Mouse (Mus musculus) forebrain, embryonic 14.5 days (tissue): ENCODE results near the gene Far1. TPM values are rescaled to one million over a fixed set of nuclear protein-coding genes. Genes with fewer than 3 reads are reported as not detected.
A peak's percentile ranks its signal among the peaks of the same experiment; 100 is the strongest.

Experiments used
- ATAC-seq: fragments of 200-750 bp; cut with Nextera tagmentation; 2 replicates; pipeline ENCODE4 v1.8.0; 2017; ENCODE audit warnings: mild to moderate bottlenecking, moderate library complexity
- DNase-seq: peaks from one replicate; pipeline ENCODE4 v3.0.0-alpha.2; 2015; ENCODE audit warnings: low spot score
- H3K27ac ChIP-seq: fragments of 300-500 bp; sonication (generic); 2 replicates; pipeline ENCODE4 v1.5.1; 2014; ENCODE audit warnings: low read depth, mild to moderate bottlenecking, control low read depth, low read length, moderate library complexity
- H3K27me3 ChIP-seq: fragments of 300-500 bp; sonication (generic); replicated peaks from 2 replicates; pipeline ENCODE4 v1.6.1; 2014; ENCODE audit warnings: low read length, control low read depth, mixed read lengths; ENCODE audit not compliant: control insufficient read depth, insufficient read depth
- H3K36me3 ChIP-seq: fragments of 300-500 bp; sonication (generic); 2 replicates; pipeline ENCODE4 v1.6.1; 2014; ENCODE audit warnings: low read length, control low read depth; ENCODE audit not compliant: control insufficient read depth, insufficient read depth
- H3K4me1 ChIP-seq: fragments of 300-500 bp; sonication (generic); 2 replicates; pipeline ENCODE4 v1.6.1; 2014; ENCODE audit warnings: antibody characterized with exemption, low read length, control low read depth; ENCODE audit not compliant: control insufficient read depth, insufficient read depth
- H3K4me2 ChIP-seq: fragments of 300-500 bp; sonication (generic); 2 replicates; pipeline ENCODE4 v1.6.1; 2014; ENCODE audit warnings: mild to moderate bottlenecking, control low read depth, low read length
- H3K4me3 ChIP-seq: fragments of 300-500 bp; sonication (generic); 2 replicates; pipeline ENCODE4 v1.5.1; 2014; ENCODE audit warnings: low read depth, low read length, control low read depth
- H3K9ac ChIP-seq: fragments of 300-500 bp; sonication (generic); 2 replicates; pipeline ENCODE4 v1.6.1; 2014; ENCODE audit warnings: mild to moderate bottlenecking, low read length, control low read depth, moderate library complexity
- H3K9me3 ChIP-seq: fragments of 300-500 bp; sonication (generic); replicated peaks from 2 replicates; pipeline ENCODE4 v1.6.1; 2016; ENCODE audit warnings: low read length, control low read depth, mixed read lengths; ENCODE audit not compliant: control insufficient read depth
- WGBS: fragments of 180-500 bp; shearing (Covaris S2); extraction: QIAGEN DNeasy Blood & Tissue Kit; methylation state at CpG from one replicate; pipeline ENCODE4 v1.1.7; 2014; 5-methylcytosine and 5-hydroxymethylcytosine counted together
- polyA plus RNA-seq: library from polyadenylated mRNA; unstranded; fragments of >200 nt; fragmentation: Nextera tagmentation; extraction: Ambion mirVana; gene quantifications from 2 replicates; pipeline ENCODE4 v1.2.1, GENCODE M21; 2014

Gene Far1
- polyA plus RNA-seq, 1 experiment from 2014 or later = 62.1 TPM

GRCm38 (mm10) chr7:113505516-113506045, 8.1 kb upstream of the Far1 start:
- no peak for ATAC-seq

DNA sequence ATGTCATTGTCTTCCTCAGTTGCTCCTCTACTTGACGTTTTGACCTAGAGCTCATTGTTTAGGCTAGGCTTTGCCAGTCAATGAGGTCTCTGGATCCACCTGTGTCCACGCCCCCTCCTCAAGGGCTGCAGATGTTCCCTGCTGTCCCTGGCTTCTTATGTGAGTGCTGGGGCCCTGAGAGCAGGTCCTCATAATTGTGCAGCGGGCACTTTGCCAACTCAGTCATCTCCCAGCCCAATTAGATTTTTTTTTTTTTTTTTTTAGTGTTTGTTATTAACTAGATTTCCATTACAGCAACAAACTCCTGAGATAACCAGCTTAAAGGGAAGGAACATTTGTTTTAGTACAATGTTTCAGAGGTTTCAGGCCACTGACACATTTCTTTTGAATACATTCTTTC, 5.8 kb upstream of the Far1 start:
- Histone ChIP-seq H3K4me2 (no peak overlapping the region), H3K36me3 (no peaks in the 10 kb centered on the region), H3K9ac (no peak overlapping the region), H3K4me3 (no peak overlapping the region), H3K27me3 (no peaks in the 10 kb centered on the region), H3K27ac (no peak overlapping the region), H3K4me1 (no peaks in the 10 kb centered on the region), H3K9me3 (no peaks in the 10 kb centered on the region)
- ATAC-seq (no peak), DNase-seq (no peak)
- 44% methylated on average over 3 of the region's 3 CpGs for WGBS

More at GRCm38 (mm10) chr7:113505516-113506045, 8.1 kb upstream of the Far1 start:
- no peak overlapping the region for H3K9ac ChIP-seq
- H3K36me3 ChIP-seq = no peaks in the 10 kb centered on the region
- 83% methylated on average over 4 of the region's 4 CpGs for WGBS
- no peak overlapping the region for H3K4me3 ChIP-seq
- no peak overlapping the region for H3K4me2 ChIP-seq
- no peaks in the 10 kb centered on the region for H3K9me3 ChIP-seq
- H3K4me1 ChIP-seq = no peaks in the 10 kb centered on the region
- no peaks in the 10 kb centered on the region for H3K27me3 ChIP-seq
- no peak for DNase-seq
- H3K27ac ChIP-seq = no peak overlapping the region

DNA sequence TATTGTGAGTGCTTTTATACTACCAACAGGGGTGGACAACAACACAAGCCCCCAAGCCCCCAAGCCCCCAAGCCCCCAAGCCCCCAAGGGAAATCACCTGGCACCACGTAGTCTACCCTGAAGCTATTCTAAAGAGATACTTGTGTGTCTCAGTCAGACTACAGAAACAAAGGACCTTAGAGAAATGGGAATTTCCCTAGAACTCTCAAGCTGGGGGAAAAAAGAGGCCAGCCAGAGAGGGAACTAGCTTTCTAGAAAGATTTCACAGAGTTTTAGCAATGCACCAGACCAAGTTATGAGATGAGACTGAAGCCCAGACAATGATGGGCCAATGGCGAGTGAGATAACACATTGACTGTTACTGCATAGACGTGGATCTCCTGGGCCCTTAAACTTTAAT, 2.2 kb upstream of the Far1 start:
- no peak overlapping the region for H3K27ac ChIP-seq
- ATAC-seq = no peak

DNA sequence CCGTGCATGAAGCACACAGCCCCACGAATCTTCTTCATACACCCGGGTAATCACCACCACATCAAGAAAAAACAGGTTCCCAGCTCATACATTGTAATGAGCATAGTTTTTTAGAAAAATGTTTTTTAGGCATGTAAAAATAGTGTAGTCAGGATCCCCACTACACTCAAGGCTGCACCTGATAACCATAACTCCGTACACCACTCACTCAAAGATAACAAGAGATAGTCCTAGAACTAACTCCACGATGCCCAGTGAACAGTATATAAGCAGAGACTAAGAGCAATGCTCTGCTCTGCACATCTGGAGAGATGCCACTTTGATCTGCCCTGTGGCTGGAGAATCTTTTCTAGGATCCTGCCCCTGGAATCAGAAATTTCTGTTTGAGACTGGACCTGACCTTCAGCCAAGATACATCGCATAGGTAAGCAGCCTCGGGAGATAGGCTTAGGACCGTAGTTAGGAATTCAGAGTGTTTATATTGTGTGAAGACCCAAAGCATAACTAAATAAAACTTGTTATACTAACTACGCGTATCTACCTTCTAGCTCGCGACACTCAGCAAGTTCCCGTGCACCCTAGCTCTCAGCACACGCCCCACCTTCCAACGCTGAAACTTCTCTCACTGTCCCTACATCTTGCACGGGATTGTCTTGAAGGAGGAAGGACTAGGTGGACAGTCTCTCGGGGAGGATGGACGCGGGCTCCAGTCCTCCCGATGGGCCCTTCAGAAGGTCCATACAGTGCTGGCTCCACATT, 928 bp upstream of the Far1 start:
- Histone ChIP-seq H3K36me3 (no peaks in the 10 kb centered on the region), H3K27ac (peak overlapping the region; percentile 48; the same call in 1 of the 2 replicates), H3K4me2 (peak overlapping the region; percentile 91), H3K4me3 (peak overlapping the region; percentile 97), H3K9me3 (no peaks in the 10 kb centered on the region), H3K27me3 (no peaks in the 10 kb centered on the region), H3K4me1 (no peaks in the 10 kb centered on the region), H3K9ac (peak overlapping the region; percentile 73)
- ATAC-seq (no peak), DNase-seq (no peak)
- WGBS = 19% methylated on average over 20 of the region's 20 CpGs

More for the DNA sequence above, 2.2 kb upstream of the Far1 start:
- Histone ChIP-seq H3K4me2 (no peak overlapping the region), H3K4me1 (no peaks in the 10 kb centered on the region), H3K27me3 (no peaks in the 10 kb centered on the region), H3K9ac (no peak overlapping the region), H3K36me3 (no peaks in the 10 kb centered on the region), H3K9me3 (no peaks in the 10 kb centered on the region), H3K4me3 (no peak overlapping the region)
- 76% methylated on average over 3 of the region's 3 CpGs for WGBS
- no peak for DNase-seq

- ATAC-seq (peak; percentile 73), DNase-seq (peak; percentile 35)
- Histone ChIP-seq H3K27me3 (no peaks in the 10 kb centered on the region), H3K27ac (peak overlapping the region; percentile 88), H3K4me3 (peak overlapping the region; percentile 97), H3K9ac (peak overlapping the region; percentile 93), H3K4me2 (peak overlapping the region; percentile 71), H3K36me3 (no peaks in the 10 kb centered on the region), H3K4me1 (no peaks in the 10 kb centered on the region), H3K9me3 (no peaks in the 10 kb centered on the region)
- WGBS = under 1% methylated on average over 44 of the region's 45 CpGs
These were observed 472 bp downstream of the Far1 start for GRCm38 (mm10) chr7:113513963-113514649.

DNA sequence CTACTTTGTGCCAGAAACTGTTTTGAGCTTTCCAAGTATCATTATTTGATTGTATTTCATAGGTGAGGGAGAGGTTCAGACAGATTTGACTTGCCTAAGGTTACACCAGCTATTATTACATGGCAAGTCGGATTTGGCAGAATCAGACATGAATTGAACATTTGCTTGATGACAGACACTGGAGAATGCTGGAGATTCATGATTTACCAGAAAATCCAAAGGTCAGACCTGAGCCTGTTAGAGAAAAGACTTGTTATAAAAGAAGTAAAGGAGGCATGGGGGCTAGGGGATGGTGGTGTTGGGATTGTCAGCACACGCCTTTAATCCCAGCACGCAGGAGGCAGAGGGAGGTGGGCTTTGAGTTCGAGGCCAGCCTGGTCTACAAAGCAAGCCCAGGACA, 2.2 kb downstream of the Far1 start:
- no peak overlapping the region for H3K4me2 ChIP-seq
- H3K9me3 ChIP-seq = no peaks in the 10 kb centered on the region
- ATAC-seq (no peak), DNase-seq (no peak)
- no peaks in the 10 kb centered on the region for H3K36me3 ChIP-seq
- H3K4me1 ChIP-seq = no peaks in the 10 kb centered on the region
- no peak overlapping the region for H3K4me3 ChIP-seq
- WGBS = 88% methylated on average over 4 of the region's 4 CpGs
- H3K9ac ChIP-seq = no peak overlapping the region
- no peaks in the 10 kb centered on the region for H3K27me3 ChIP-seq
- H3K27ac ChIP-seq = no peak overlapping the region

DNA sequence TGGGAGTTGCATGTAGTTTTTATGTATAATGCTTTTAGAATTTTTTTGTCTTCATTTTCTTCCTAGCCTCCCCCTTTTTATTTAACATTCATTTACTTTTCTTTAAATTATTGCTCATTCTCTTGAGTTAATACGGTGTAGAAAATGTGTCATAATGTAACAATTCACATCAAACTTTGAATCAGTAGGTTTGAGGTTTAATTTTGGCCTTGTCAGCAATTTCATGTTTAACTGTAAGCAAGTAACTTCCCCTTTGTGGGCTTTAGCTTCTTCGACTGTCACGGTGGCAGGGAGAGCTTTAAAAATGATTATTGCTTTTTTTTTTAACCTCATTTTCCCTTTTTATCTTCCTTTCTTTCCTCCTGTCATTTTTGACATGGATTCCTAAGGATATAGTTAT, 4.8 kb downstream of the Far1 start:
- Histone ChIP-seq H3K27ac (no peak overlapping the region), H3K9ac (no peak overlapping the region), H3K4me1 (no peaks in the 10 kb centered on the region), H3K4me3 (no peak overlapping the region), H3K36me3 (no peaks in the 10 kb centered on the region), H3K9me3 (no peaks in the 10 kb centered on the region), H3K27me3 (no peaks in the 10 kb centered on the region), H3K4me2 (no peak overlapping the region)
- 83% methylated on average over 3 of the region's 3 CpGs for WGBS
- ATAC-seq = no peak
- DNase-seq = no peak

DNA sequence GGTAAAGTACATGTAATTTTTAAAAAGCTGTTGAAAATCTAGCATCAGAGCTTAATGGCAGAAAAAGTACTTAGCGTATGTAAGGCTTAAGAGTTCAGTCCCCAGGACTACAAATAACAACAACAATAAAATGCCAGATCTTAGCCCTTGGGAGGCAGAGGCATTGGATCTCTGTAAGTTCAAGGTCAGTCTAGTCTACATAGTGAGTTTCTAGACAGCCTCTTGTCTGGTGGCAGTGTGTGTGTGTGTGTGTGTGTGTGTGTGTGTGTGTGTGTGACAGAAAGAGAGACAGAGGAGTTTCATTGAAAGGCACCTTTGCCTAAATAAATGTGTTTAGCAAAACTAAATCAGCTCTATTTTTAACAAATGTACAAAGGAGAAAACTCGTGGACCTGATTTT, 5.3 kb downstream of the Far1 start:
- Histone ChIP-seq H3K9ac (no peak overlapping the region), H3K4me3 (no peak overlapping the region), H3K27ac (no peak overlapping the region), H3K4me1 (no peaks in the 10 kb centered on the region), H3K9me3 (no peaks in the 10 kb centered on the region), H3K4me2 (no peak overlapping the region), H3K36me3 (no peaks in the 10 kb centered on the region), H3K27me3 (no peaks in the 10 kb centered on the region)
- 92% methylated on average over 2 of the region's 2 CpGs for WGBS
- DNase-seq = no peak
- ATAC-seq = no peak

- H3K4me2 ChIP-seq = no peak overlapping the region
- DNase-seq = no peak
- H3K36me3 ChIP-seq = peaks cover 18% of the 10 kb centered on the region
- no peak overlapping the region for H3K27ac ChIP-seq
- no peak for ATAC-seq
- no peak overlapping the region for H3K9ac ChIP-seq
- H3K4me1 ChIP-seq = no peaks in the 10 kb centered on the region
- H3K4me3 ChIP-seq = no peak overlapping the region
- H3K9me3 ChIP-seq = no peaks in the 10 kb centered on the region
- H3K27me3 ChIP-seq = no peaks in the 10 kb centered on the region
- WGBS = 39% methylated on average over 1 of the region's 1 CpGs
These were observed 29.5 kb downstream of the Far1 start for GRCm38 (mm10) chr7:113543158-113543557.
